Mouse (Mus musculus) stomach, embryonic 15.5 days (tissue): Measurements from ENCODE around the gene Adarb1. TPM values are rescaled to one million over a fixed set of nuclear protein-coding genes. Genes with fewer than 3 reads are reported as not detected.

Source experiments
- ATAC-seq: fragments of 200-750 bp; cut with Nextera tagmentation; 2 replicates; pipeline ENCODE4 v1.8.0; 2017; ENCODE audit warnings: low read depth, moderate number of reproducible peaks, moderate TSS enrichment; ENCODE audit not compliant: insufficient read depth, low FRiP score
- H3K27ac ChIP-seq: fragments of 300-500 bp; sonication (generic); 2 replicates; pipeline ENCODE4 v1.5.1; 2015; ENCODE audit warnings: mild to moderate bottlenecking, inconsistent platforms
- H3K27me3 ChIP-seq: fragments of 300-500 bp; sonication (generic); replicated peaks from 2 replicates; pipeline ENCODE4 v1.6.1; 2015; ENCODE audit warnings: inconsistent platforms
- H3K36me3 ChIP-seq: fragments of 300-500 bp; sonication (generic); 2 replicates; pipeline ENCODE4 v1.6.1; 2015; ENCODE audit warnings: inconsistent platforms
- H3K4me1 ChIP-seq: fragments of 300-500 bp; sonication (generic); 2 replicates; pipeline ENCODE4 v1.6.1; 2015; ENCODE audit warnings: inconsistent platforms
- H3K4me2 ChIP-seq: fragments of 300-500 bp; sonication (generic); 2 replicates; pipeline ENCODE4 v1.6.1; 2015; ENCODE audit warnings: mild to moderate bottlenecking, inconsistent platforms
- H3K4me3 ChIP-seq: fragments of 300-500 bp; sonication (generic); replicated peaks from 2 replicates; pipeline ENCODE4 v1.5.1; 2015; ENCODE audit warnings: inconsistent platforms
- H3K9ac ChIP-seq: fragments of 300-500 bp; sonication (generic); 2 replicates; pipeline ENCODE4 v1.6.1; 2015; ENCODE audit warnings: inconsistent platforms
- H3K9me3 ChIP-seq: fragments of 300-500 bp; sonication (generic); 2 replicates; pipeline ENCODE4 v1.6.1; 2016; ENCODE audit warnings: inconsistent platforms
- WGBS: fragments of 180-500 bp; shearing (Covaris S2); methylation state at CpG from one replicate; pipeline ENCODE4 v1.1.7; 2015; 5-methylcytosine and 5-hydroxymethylcytosine counted together
- polyA plus RNA-seq: library from polyadenylated mRNA; unstranded; fragments of >200 nt; fragmentation: Nextera tagmentation; extraction: Ambion mirVana; gene quantifications from 2 replicates; pipeline ENCODE4 v1.2.1, GENCODE M21; 2015

Adarb1 gene
- polyA plus RNA-seq, 1 experiment from 2014 or later = 7.2 TPM

DNA sequence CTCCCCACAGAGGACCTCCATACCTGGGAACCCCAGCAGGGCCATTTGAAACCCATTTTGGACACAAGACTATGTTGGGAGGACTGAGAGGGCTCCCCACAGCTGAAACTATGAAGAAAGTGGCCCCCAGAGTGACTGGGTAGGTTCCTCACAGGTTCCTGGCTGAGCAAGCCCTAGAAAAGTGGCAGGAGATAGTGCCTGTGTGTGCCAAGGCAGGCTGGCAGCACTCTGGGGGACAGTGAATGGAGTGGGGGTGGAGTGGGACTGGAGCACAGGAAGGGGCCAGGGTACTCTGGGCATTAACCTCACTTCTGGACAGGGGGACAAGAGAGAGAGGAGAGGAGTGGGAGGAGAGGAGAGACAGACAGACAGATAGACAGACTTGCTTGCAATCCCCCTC, 144.3 kb downstream of the Adarb1 start:
- no peak overlapping the region for H3K4me2 ChIP-seq
- no peaks in the 10 kb centered on the region for H3K27me3 ChIP-seq
- no peak for ATAC-seq

DNA sequence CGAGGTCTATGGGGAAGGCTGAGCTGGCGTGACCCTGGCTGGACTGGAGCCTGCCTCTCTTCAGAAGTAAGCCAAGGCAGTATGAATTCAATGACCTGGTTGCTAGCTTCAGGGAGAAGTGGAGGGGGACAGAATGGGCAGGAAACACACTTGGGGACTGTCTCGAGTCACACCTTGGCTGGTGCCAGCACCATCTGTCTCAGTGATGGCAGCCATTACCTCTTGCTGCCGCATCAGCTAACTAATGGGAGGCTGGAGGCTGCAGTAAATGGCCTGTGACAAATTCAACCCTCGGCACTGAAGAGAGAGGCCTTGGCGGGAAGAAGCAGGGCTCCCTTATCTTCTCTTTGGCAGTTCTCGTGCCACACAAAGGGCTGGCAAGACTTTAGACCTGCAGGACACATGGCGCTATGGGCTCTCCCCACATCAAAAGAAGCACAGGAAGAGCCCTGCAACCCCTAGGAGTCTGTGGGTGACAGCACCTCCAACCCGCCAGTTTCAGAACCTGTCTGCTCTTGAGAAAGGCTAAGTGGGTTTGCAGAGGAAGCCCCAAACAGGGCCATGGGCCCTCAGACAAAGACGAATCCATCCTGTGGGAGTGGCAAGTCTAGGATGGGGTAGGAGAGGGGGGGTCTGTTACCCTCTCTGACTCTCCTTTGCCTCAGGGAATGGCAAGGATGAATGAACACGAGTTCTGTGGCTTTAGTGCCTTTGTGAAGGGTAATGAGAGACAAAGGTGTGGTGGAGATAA, 144.9 kb downstream of the Adarb1 start:
- H3K4me2 ChIP-seq = no peak overlapping the region
- H3K9me3 ChIP-seq = no peaks in the 10 kb centered on the region
- no peak overlapping the region for H3K27ac ChIP-seq
- H3K27me3 ChIP-seq = no peaks in the 10 kb centered on the region
- H3K36me3 ChIP-seq = peaks cover 18% of the 10 kb centered on the region
- 65% methylated on average over 11 of the region's 11 CpGs for WGBS
- H3K9ac ChIP-seq = no peak overlapping the region
- H3K4me3 ChIP-seq = no peak overlapping the region
- no peak for ATAC-seq
- H3K4me1 ChIP-seq = no peaks in the 10 kb centered on the region

More for the DNA sequence above, 144.3 kb downstream of the Adarb1 start:
- no peak overlapping the region for H3K4me3 ChIP-seq
- H3K9me3 ChIP-seq = no peaks in the 10 kb centered on the region
- H3K4me1 ChIP-seq = no peaks in the 10 kb centered on the region
- H3K27ac ChIP-seq = no peak overlapping the region
- H3K36me3 ChIP-seq = peaks cover 11% of the 10 kb centered on the region
- no peak overlapping the region for H3K9ac ChIP-seq

- H3K4me3 ChIP-seq = no peak overlapping the region
- no peaks in the 10 kb centered on the region for H3K9me3 ChIP-seq
- H3K4me2 ChIP-seq = no peak overlapping the region
- no peaks in the 10 kb centered on the region for H3K27me3 ChIP-seq
- WGBS = 72% methylated on average over 7 of the region's 7 CpGs
- H3K4me1 ChIP-seq = no peaks in the 10 kb centered on the region
- no peak for ATAC-seq
- no peak overlapping the region for H3K9ac ChIP-seq
- no peak overlapping the region for H3K27ac ChIP-seq
- H3K36me3 ChIP-seq = peaks cover 39% of the 10 kb centered on the region
Measured at GRCm38 (mm10) chr10:77269129-77269528, 148.9 kb downstream of the Adarb1 start.

- Histone ChIP-seq H3K27ac (no peak overlapping the region), H3K9ac (no peak overlapping the region), H3K4me2 (no peak overlapping the region), H3K4me3 (no peak overlapping the region), H3K36me3 (peaks cover 54% of the 10 kb centered on the region), H3K9me3 (no peaks in the 10 kb centered on the region), H3K4me1 (no peaks in the 10 kb centered on the region), H3K27me3 (no peaks in the 10 kb centered on the region)
- 86% methylated on average over 14 of the region's 14 CpGs for WGBS
- ATAC-seq = no peak
Measured at GRCm38 (mm10) chr10:77267027-77267426, 151.0 kb downstream of the Adarb1 start.

GRCm38 (mm10) chr10:77266281-77266680, 151.8 kb downstream of the Adarb1 start:
- H3K36me3 ChIP-seq = peaks cover 54% of the 10 kb centered on the region
- H3K9ac ChIP-seq = no peak overlapping the region
- WGBS = 70% methylated on average over 8 of the region's 8 CpGs
- H3K4me1 ChIP-seq = no peaks in the 10 kb centered on the region
- H3K9me3 ChIP-seq = no peaks in the 10 kb centered on the region
- H3K27ac ChIP-seq = no peak overlapping the region
- H3K27me3 ChIP-seq = no peaks in the 10 kb centered on the region
- no peak for ATAC-seq
- H3K4me2 ChIP-seq = no peak overlapping the region
- no peak overlapping the region for H3K4me3 ChIP-seq

DNA sequence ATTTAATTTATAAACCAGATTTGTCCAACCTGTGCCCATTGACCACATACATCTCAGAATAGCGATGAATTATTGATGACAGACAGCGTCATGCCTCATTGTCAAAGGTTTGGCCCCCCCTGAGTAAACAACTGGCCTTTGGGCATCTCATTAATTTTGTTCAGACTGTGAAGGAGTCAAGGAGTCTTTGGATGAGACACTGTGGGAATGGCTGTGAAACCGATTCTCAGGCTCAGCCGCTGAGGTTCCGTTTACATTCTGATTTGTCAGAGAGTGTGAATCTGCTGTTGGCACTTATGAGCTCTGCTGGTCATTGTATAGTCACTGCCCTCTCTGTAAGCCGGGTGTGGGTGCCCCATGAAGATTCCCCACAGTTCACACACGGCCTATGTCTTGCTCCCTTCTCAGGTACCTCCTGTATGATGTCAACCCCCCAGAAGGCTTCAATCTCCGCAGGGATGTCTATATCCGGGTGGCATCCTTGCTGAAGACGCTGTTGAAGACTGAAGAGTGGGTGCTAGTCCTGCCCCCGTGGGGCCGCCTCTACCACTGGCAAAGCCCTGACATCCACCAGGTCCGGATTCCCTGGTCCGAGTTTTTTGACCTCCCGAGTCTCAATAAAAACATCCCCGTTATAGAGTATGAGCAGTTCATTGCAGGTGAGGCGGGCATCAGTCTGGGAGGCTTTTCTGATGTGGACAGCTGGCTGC, 157.7 kb downstream of the Adarb1 start:
- no peaks in the 10 kb centered on the region for H3K27me3 ChIP-seq
- H3K4me3 ChIP-seq = peak overlapping the region; percentile 83
- no peak overlapping the region for H3K9ac ChIP-seq
- no peak for ATAC-seq
- H3K9me3 ChIP-seq = no peaks in the 10 kb centered on the region
- no peak overlapping the region for H3K27ac ChIP-seq
- no peaks in the 10 kb centered on the region for H3K4me1 ChIP-seq
- 78% methylated on average over 17 of the region's 17 CpGs for WGBS
- H3K36me3 ChIP-seq = peaks cover 22% of the 10 kb centered on the region
- H3K4me2 ChIP-seq = peak overlapping the region; percentile 66

DNA sequence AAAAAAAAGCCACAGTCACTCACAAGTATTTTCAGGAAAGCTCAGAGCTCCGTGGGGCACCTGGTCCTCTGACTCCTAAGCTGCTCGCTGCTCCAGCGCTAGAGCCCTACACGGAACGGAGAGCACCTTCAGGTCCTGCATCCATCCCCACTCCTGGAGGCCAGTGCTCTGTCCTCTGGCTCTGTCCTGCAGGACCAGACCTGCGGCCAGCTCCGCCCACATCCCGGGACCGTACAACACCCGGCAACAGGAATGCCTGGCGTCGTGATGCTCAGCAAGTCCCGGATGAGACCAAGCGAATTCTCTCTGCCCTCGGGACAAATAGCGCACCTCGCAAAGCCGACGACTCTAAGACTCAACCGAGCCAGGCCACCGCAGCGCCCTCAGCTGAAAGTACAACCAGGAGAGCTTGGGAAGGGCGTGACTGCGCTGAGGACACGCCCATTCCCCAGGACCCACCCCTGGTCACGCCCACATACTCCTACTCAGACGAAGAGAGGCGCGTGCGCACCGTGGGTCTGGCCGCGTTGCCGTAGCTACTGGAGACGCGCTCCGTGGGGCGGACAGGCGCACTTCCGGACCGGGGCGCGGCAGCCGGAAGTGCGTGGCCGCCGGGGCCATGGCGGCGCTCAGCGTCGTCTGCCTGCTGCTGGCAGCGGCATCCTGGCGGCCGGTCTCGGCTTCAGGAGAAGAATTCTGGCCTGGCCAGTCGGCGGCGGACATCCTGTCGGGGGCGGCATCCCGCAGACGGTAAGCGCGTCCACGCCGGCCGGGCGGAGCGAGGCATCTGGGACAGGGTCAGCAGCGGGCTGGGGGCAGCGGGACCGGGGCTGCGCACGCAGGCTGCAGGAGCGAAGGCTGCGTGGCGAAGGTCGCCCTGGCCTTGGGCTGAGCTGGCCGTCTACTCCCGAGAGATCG, 159.1 kb downstream of the Adarb1 start, which contains the start of gene Pofut2:
TSS of gene Pofut2 (plus strand) at position 515 of the 918 bp plus-strand sequence.
- Histone ChIP-seq H3K4me3 (peak within 1 kb of the TSS; percentile 83), H3K27ac (peak within 1 kb of the TSS; percentile 87), H3K36me3 (peaks cover 13% of the 10 kb centered on the region; the same call in 1 of the 2 replicates), H3K9me3 (no peaks in the 10 kb centered on the region), H3K4me1 (no peaks in the 10 kb centered on the region), H3K4me2 (peak within 1 kb of the TSS; percentile 87), H3K9ac (peak within 1 kb of the TSS; percentile 80), H3K27me3 (no peaks in the 10 kb centered on the region)
- under 1% methylated on average over 81 of the region's 81 CpGs for WGBS
- ATAC-seq = peak; percentile 99

DNA sequence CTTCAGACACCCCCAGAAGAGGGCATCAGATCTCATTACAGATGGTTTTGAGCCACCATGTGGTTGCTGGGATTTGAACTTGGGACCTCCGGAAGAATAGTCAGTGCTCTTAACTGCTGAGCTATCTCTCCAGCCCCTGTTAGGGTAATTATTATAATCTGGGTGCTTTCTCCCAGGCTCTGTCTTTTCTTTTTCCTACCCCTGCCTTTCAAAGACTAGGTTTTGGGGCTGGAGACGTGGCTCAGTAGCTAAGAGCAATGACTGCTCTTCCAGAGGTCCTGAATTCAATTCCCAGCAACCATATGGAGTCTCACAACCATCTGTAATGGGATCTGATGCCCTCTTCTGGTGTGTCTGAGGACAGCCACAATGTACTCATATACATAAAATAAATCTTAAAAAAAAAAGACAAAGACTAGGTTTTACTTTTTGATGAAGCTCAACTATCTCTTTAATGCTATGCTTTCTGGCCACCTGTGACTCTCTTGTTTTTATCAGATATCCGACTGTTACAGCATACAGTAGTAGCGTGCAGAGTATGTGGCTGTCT, 160.0 kb downstream of the Adarb1 start:
- Histone ChIP-seq H3K4me3 (peak overlapping the region; percentile 83), H3K27me3 (no peaks in the 10 kb centered on the region), H3K4me2 (peak overlapping the region; percentile 87), H3K9me3 (no peaks in the 10 kb centered on the region), H3K4me1 (0 out of 2 replicates have a peak, but pooled peaks cover 5% of the 10 kb centered on the region), H3K9ac (no peak overlapping the region; the same call in 1 of the 2 replicates), H3K27ac (no peak overlapping the region), H3K36me3 (0 out of 2 replicates have a peak, but pooled peaks cover 5% of the 10 kb centered on the region)
- 55% methylated on average over 4 of the region's 4 CpGs for WGBS
- no peak for ATAC-seq

GRCm38 (mm10) chr10:77255676-77256075, 162.4 kb downstream of the Adarb1 start:
- Histone ChIP-seq H3K4me2 (no peak overlapping the region), H3K36me3 (no peaks in the 10 kb centered on the region), H3K9ac (no peak overlapping the region), H3K27ac (no peak overlapping the region), H3K4me3 (no peak overlapping the region), H3K4me1 (peaks cover 28% of the 10 kb centered on the region), H3K27me3 (no peaks in the 10 kb centered on the region), H3K9me3 (no peaks in the 10 kb centered on the region)
- no peak for ATAC-seq
- WGBS = 71% methylated on average over 3 of the region's 3 CpGs

DNA sequence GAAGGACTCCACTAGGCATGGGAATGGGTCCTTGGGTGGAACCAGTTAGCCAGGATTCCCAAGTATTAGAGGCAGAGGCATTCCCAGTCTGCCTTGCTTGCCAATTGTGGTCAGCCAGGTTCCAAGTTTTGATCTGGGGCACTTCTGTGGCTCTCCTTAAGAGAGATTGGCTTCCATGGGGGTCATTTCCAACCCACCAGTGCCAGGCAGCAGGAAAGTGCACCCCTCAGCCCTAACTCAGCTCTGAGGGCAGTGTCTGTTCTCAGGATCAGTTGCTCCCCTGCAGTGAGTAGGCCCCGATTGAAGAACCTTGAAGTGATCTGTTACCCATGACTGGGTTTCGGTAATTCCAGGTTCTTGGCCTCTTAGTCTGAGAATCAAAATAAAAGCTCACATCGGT, 162.8 kb downstream of the Adarb1 start:
- Histone ChIP-seq H3K4me1 (peaks cover 32% of the 10 kb centered on the region), H3K4me3 (no peak overlapping the region), H3K36me3 (no peaks in the 10 kb centered on the region), H3K27ac (peak overlapping the region; percentile 73), H3K9ac (no peak overlapping the region), H3K9me3 (no peaks in the 10 kb centered on the region), H3K4me2 (no peak overlapping the region), H3K27me3 (no peaks in the 10 kb centered on the region)
- 80% methylated on average over 3 of the region's 3 CpGs for WGBS
- no peak for ATAC-seq

- 1% methylated on average over 4 of the region's 4 CpGs for WGBS
- Histone ChIP-seq H3K4me2 (no peak overlapping the region), H3K36me3 (no peaks in the 10 kb centered on the region), H3K4me1 (peaks cover 35% of the 10 kb centered on the region), H3K9ac (no peak overlapping the region), H3K27ac (peak overlapping the region; percentile 70; the same call in 1 of the 2 replicates), H3K9me3 (no peaks in the 10 kb centered on the region), H3K27me3 (no peaks in the 10 kb centered on the region), H3K4me3 (no peak overlapping the region)
- ATAC-seq = peak; percentile 20; the same call in 1 of the 2 replicates
Measured at GRCm38 (mm10) chr10:77252790-77253189, 165.3 kb downstream of the Adarb1 start.
